Mouse (Mus musculus): ENCODE data around the gene Pard3.

Pard3 gene

GRCm38 (mm10) chr8:127302847-127303445 lies 239.3 kb downstream of the Pard3 start:
- DNase-seq: no peak

- no peak for DNase-seq
Measured at GRCm38 (mm10) chr8:127307026-127307425, 243.3 kb downstream of the Pard3 start.

GRCm38 (mm10) chr8:127309363-127309762 lies 245.7 kb downstream of the Pard3 start:
- no peak for DNase-seq

GRCm38 (mm10) chr8:127315811-127316210 lies 252.1 kb downstream of the Pard3 start:
- DNase-seq: no peak

GRCm38 (mm10) chr8:127317914-127318313 lies 254.2 kb downstream of the Pard3 start:
- no peak for DNase-seq

GRCm38 (mm10) chr8:127318377-127319159 lies 254.9 kb downstream of the Pard3 start:
- no peak for DNase-seq

- DNase-seq: no peak
Measured at GRCm38 (mm10) chr8:127320930-127321329, 257.2 kb downstream of the Pard3 start.

- no peak for DNase-seq
Measured at GRCm38 (mm10) chr8:127323583-127324360, 260.1 kb downstream of the Pard3 start.

- DNase-seq: no peak
Measured at GRCm38 (mm10) chr8:127324836-127325570, 261.3 kb downstream of the Pard3 start.

- no peak for DNase-seq
Measured at GRCm38 (mm10) chr8:127325749-127326148, 262.1 kb downstream of the Pard3 start.

GRCm38 (mm10) chr8:127330258-127331187 lies 266.8 kb downstream of the Pard3 start:
- DNase-seq: no peak

GRCm38 (mm10) chr8:127331751-127332150 lies 268.1 kb downstream of the Pard3 start:
- peak; percentile 25 for DNase-seq

- no peak for DNase-seq
Measured at GRCm38 (mm10) chr8:127335216-127335615, 271.5 kb downstream of the Pard3 start.

GRCm38 (mm10) chr8:127338183-127338582 lies 274.5 kb downstream of the Pard3 start:
- DNase-seq: no peak

GRCm38 (mm10) chr8:127341046-127341445 lies 277.4 kb downstream of the Pard3 start:
- DNase-seq: no peak

- DNase-seq: no peak
Measured at GRCm38 (mm10) chr8:127343115-127343514, 279.4 kb downstream of the Pard3 start.

GRCm38 (mm10) chr8:127344421-127344820 lies 280.7 kb downstream of the Pard3 start:
- DNase-seq: no peak

- no peak for DNase-seq
Measured at GRCm38 (mm10) chr8:127345912-127346423, 282.3 kb downstream of the Pard3 start.

GRCm38 (mm10) chr8:127347890-127348495 lies 284.3 kb downstream of the Pard3 start:
- no peak for DNase-seq

GRCm38 (mm10) chr8:127361796-127362195 lies 298.1 kb downstream of the Pard3 start:
- DNase-seq: no peak

GRCm38 (mm10) chr8:127368347-127368746 lies 304.7 kb downstream of the Pard3 start:
- no peak for DNase-seq
